15 mouse cellular contexts compared by ENCODE assay signal in genomic region chr1:41604996-41605747, GRCm38 (mm10).
DNase-seq lines count a peak whose midpoint lies in the region; ATAC-seq lines count a peak whose summit lies in the region.
"Had no signal": no experiment of that assay in that cellular context is flagged by ENCODE, and none has a peak within 500 bp of the region (broad histone marks: within the 10 kb centered on the region; RNA-seq: fewer than 3 reads in every experiment).

No protein-coding gene starts in this region.

- 65% methylated on average over 14 of the region's 14 CpGs for WGBS in midbrain, embryonic 11.5 days

- H3K9ac ChIP-seq in midbrain, embryonic 11.5 days (ENCODE audit: low read length) = no peak overlapping the region
- H3K9ac ChIP-seq: liver, embryonic 12.5 days had no signal

- H3K9me3 ChIP-seq in midbrain, embryonic 11.5 days (ENCODE audit: control insufficient read depth, low read length) = no peaks in the 10 kb centered on the region
- H3K9me3 ChIP-seq: liver, embryonic 12.5 days had no signal

- intact Hi-C loops in heart, postnatal 14 days (cut with DNase I) = no loop called here
- intact Hi-C loops in gastrocnemius, postnatal 36 days (cut with DNase I) = no loop called here

- no peak overlapping the region; the same call in 1 of the 2 replicates for H3K4me2 ChIP-seq in midbrain, embryonic 11.5 days
- H3K4me2 ChIP-seq: liver, embryonic 12.5 days had no signal

- H3K27ac ChIP-seq in midbrain, embryonic 11.5 days (ENCODE audit: low read depth, low read length) = no peak overlapping the region
- H3K27ac ChIP-seq: liver, embryonic 12.5 days had no signal

- no peaks in the 10 kb centered on the region for H3K36me3 ChIP-seq in midbrain, embryonic 11.5 days (ENCODE audit: control insufficient read depth, insufficient read depth, low read length)
- H3K36me3 ChIP-seq: liver, embryonic 12.5 days had no signal

- H3K27me3 ChIP-seq in midbrain, embryonic 11.5 days (ENCODE audit: control insufficient read depth, insufficient read depth, low read length) = no peaks in the 10 kb centered on the region
- H3K27me3 ChIP-seq: liver, embryonic 12.5 days had no signal

- H3K4me3 ChIP-seq in midbrain, embryonic 11.5 days (ENCODE audit: low read depth, low read length) = no peak overlapping the region
- H3K4me3 ChIP-seq: liver, embryonic 12.5 days had no signal

- peak; percentile 4 to 9 for DNase-seq in cerebellum, postnatal 10 days
- DNase-seq in cerebellum, postnatal 14 days = no peak
- peak; percentile 32 to 36 for DNase-seq in right cerebral cortex, postnatal 10 days (ENCODE audit: low spot score in 2 of 2)
- no peak for DNase-seq in right cerebral cortex, postnatal 14 days
- DNase-seq in midbrain, embryonic 11.5 days (ENCODE audit: low spot score, missing footprints) = no peak
- no peak for DNase-seq in heart, postnatal 14 days
- no peak for DNase-seq in ovary, postnatal 36 days (ENCODE audit: low spot score)
- no peak for DNase-seq in gastrocnemius, postnatal 36 days
- DNase-seq: adrenal gland, adult 8-10 months; gastrocnemius, postnatal 10 days; kidney, postnatal 36 days; lung, postnatal 14 days; right cerebral cortex, adult 18-20 months; thymus, adult 18-20 months had no signal

- peak; percentile 24; the same call in 1 of the 2 replicates for ATAC-seq in midbrain, embryonic 11.5 days (ENCODE audit: low FRiP score)
- ATAC-seq: liver, embryonic 12.5 days had no signal

- no peaks in the 10 kb centered on the region; the same call in 1 of the 2 replicates for H3K4me1 ChIP-seq in midbrain, embryonic 11.5 days (ENCODE audit: control insufficient read depth, insufficient read depth, low read length)
- H3K4me1 ChIP-seq: liver, embryonic 12.5 days had no signal

Comparison
In these comparisons a context has a peak if more than half of its experiments do, and no peak if none do; other contexts are left out.
1. DNase-seq: peak in cerebellum, postnatal 10 days (2 of 2) and right cerebral cortex, postnatal 10 days (2 of 2); none in cerebellum, postnatal 14 days (0 of 2), right cerebral cortex, postnatal 14 days (single experiment), midbrain, embryonic 11.5 days (single experiment), heart, postnatal 14 days (0 of 2), ovary, postnatal 36 days (single experiment) and gastrocnemius, postnatal 36 days (0 of 2).